In the genomic region with DNA sequence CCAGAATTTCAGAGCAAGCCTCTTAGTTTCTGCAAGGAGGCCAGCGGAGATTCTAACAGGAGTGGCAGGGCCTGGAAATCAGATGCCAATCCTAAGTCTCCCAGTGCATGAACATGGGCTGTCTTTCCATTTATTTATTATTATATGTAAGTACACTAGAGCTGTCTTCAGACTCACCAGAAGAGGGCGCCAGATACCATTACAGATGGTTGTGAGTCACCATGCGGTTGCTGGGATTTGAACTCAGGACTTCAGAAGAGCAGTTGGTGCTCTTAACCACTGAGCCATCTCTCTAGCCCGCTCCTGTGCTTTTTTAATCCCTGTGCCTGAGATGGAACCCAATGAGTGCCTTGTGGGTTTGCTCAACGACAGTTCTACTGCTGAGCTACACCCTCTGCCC, we compare ENCODE assay signal across 14 mouse cellular contexts. TPM values are rescaled to one million over a fixed set of nuclear protein-coding genes. Genes with fewer than 3 reads are reported as not detected.
DNase-seq lines count a peak whose midpoint lies in the region; ATAC-seq and TF ChIP-seq lines count a peak whose summit lies in the region.
"Had no signal": no experiment of that assay in that cellular context is flagged by ENCODE, and none has a peak within 500 bp of the region (broad histone marks: within the 10 kb centered on the region; RNA-seq: fewer than 3 reads in every experiment).

No protein-coding gene starts in this region.

- TF ChIP-seq EP300 in liver, postnatal 0 days (IDR thresholded peaks at IDR 0.05; ENCODE audit: low read depth): no peak

- H3K4me2 ChIP-seq in forebrain, embryonic 13.5 days: peak overlapping the region; percentile 20; the same call in 1 of the 2 replicates
- no peak overlapping the region for H3K4me2 ChIP-seq in forebrain, embryonic 14.5 days (ENCODE audit: low read length)
- no peak overlapping the region for H3K4me2 ChIP-seq in liver, postnatal 0 days (ENCODE audit: low read depth, low read length)
- H3K4me2 ChIP-seq in liver, embryonic 11.5 days: no peak overlapping the region
- H3K4me2 ChIP-seq in heart, embryonic 12.5 days: no peak overlapping the region
- H3K4me2 ChIP-seq: embryonic facial prominence, embryonic 13.5 days; liver, embryonic 15.5 days had no signal

- 78% methylated on average over 5 of the region's 5 CpGs for WGBS in forebrain, embryonic 13.5 days
- 79% methylated on average over 5 of the region's 5 CpGs for WGBS in forebrain, embryonic 14.5 days
- 71% methylated on average over 5 of the region's 5 CpGs for WGBS in liver, postnatal 0 days (ENCODE audit: insufficient replicate concordance)
- 75% methylated on average over 5 of the region's 5 CpGs for WGBS in liver, embryonic 11.5 days
- 69% methylated on average over 5 of the region's 5 CpGs for WGBS in heart, embryonic 12.5 days

- peak overlapping the region; percentile 66; the same call in 1 of the 2 replicates for H3K27ac ChIP-seq in forebrain, embryonic 13.5 days
- no peak overlapping the region for H3K27ac ChIP-seq in forebrain, embryonic 14.5 days (ENCODE audit: low read depth, low read length)
- no peak overlapping the region for H3K27ac ChIP-seq in liver, postnatal 0 days (ENCODE audit: low read depth)
- no peak overlapping the region for H3K27ac ChIP-seq in liver, embryonic 11.5 days (ENCODE audit: low read depth, low read length)
- H3K27ac ChIP-seq in heart, embryonic 12.5 days (ENCODE audit: poor library complexity, severe bottlenecking): no peak overlapping the region
- H3K27ac ChIP-seq: embryonic facial prominence, embryonic 13.5 days; liver, embryonic 15.5 days had no signal

- TF ChIP-seq CTCF in liver, postnatal 0 days (IDR thresholded peaks at IDR 0.05; ENCODE audit: low read depth): peak; percentile 55

- peaks cover 68% of the 10 kb centered on the region for H3K4me1 ChIP-seq in forebrain, embryonic 13.5 days
- peaks cover 44% of the 10 kb centered on the region for H3K4me1 ChIP-seq in forebrain, embryonic 14.5 days (ENCODE audit: control insufficient read depth, insufficient read depth, low read length)
- H3K4me1 ChIP-seq in liver, postnatal 0 days (ENCODE audit: insufficient read depth): peaks cover 9% of the 10 kb centered on the region
- H3K4me1 ChIP-seq in liver, embryonic 11.5 days (replicated peaks; ENCODE audit: control insufficient read depth, insufficient read depth, low read length): 0 out of 2 replicates have a peak, but pooled peaks cover 2% of the 10 kb centered on the region
- H3K4me1 ChIP-seq in heart, embryonic 12.5 days (replicated peaks): peaks cover 16% of the 10 kb centered on the region

- H3K27me3 ChIP-seq in forebrain, embryonic 13.5 days: peaks cover 17% of the 10 kb centered on the region
- 0 out of 2 replicates have a peak, but pooled peaks cover 2% of the 10 kb centered on the region for H3K27me3 ChIP-seq in forebrain, embryonic 14.5 days (replicated peaks; ENCODE audit: control insufficient read depth, insufficient read depth, low read length)
- H3K27me3 ChIP-seq in liver, postnatal 0 days (ENCODE audit: insufficient read depth, low read length): no peaks in the 10 kb centered on the region
- H3K27me3 ChIP-seq in liver, embryonic 11.5 days (replicated peaks; ENCODE audit: control insufficient read depth, insufficient read depth, low read length): no peaks in the 10 kb centered on the region
- H3K27me3 ChIP-seq in heart, embryonic 12.5 days (replicated peaks): no peaks in the 10 kb centered on the region; the same call in 1 of the 2 replicates
- H3K27me3 ChIP-seq: liver, embryonic 15.5 days had no signal

- no peak for DNase-seq in forebrain, embryonic 14.5 days (ENCODE audit: low spot score)
- no peak for DNase-seq in liver, postnatal 0 days
- no peak for DNase-seq in liver, embryonic 11.5 days (ENCODE audit: low spot score)
- DNase-seq in 416B (ENCODE audit: low read depth) (peak; percentile 61), R1 (ENCODE audit: low read depth, low spot score) (peak; percentile 59)
- DNase-seq in right cerebral cortex, adult 18-20 months: no peak
- DNase-seq: adrenal gland, postnatal 10 days; cerebellum, adult 18-20 months; kidney, adult 11 months had no signal

- no peak overlapping the region for H3K9ac ChIP-seq in forebrain, embryonic 13.5 days
- H3K9ac ChIP-seq in forebrain, embryonic 14.5 days (ENCODE audit: low read length): no peak overlapping the region
- H3K9ac ChIP-seq in liver, postnatal 0 days (replicated peaks): no peak overlapping the region
- no peak overlapping the region for H3K9ac ChIP-seq in liver, embryonic 11.5 days (ENCODE audit: low read depth, low read length)
- H3K9ac ChIP-seq in heart, embryonic 12.5 days: no peak overlapping the region
- H3K9ac ChIP-seq: embryonic facial prominence, embryonic 13.5 days; liver, embryonic 15.5 days had no signal

- no peak overlapping the region for H3K4me3 ChIP-seq in forebrain, embryonic 13.5 days
- H3K4me3 ChIP-seq in forebrain, embryonic 14.5 days (ENCODE audit: low read depth, low read length): no peak overlapping the region
- H3K4me3 ChIP-seq in liver, postnatal 0 days (ENCODE audit: low read depth, low read length): no peak overlapping the region
- no peak overlapping the region for H3K4me3 ChIP-seq in liver, embryonic 11.5 days (ENCODE audit: low read depth, low read length)
- H3K4me3 ChIP-seq in heart, embryonic 12.5 days: no peak overlapping the region
- H3K4me3 ChIP-seq: embryonic facial prominence, embryonic 13.5 days; liver, embryonic 15.5 days had no signal

- no peaks in the 10 kb centered on the region for H3K36me3 ChIP-seq in forebrain, embryonic 13.5 days (ENCODE audit: poor library complexity, severe bottlenecking)
- H3K36me3 ChIP-seq in forebrain, embryonic 14.5 days (ENCODE audit: control insufficient read depth, insufficient read depth, low read length): no peaks in the 10 kb centered on the region
- H3K36me3 ChIP-seq in liver, postnatal 0 days (replicated peaks; ENCODE audit: insufficient read depth, low read length): no peaks in the 10 kb centered on the region
- H3K36me3 ChIP-seq in liver, embryonic 11.5 days (ENCODE audit: control insufficient read depth, insufficient read depth, low read length): no peaks in the 10 kb centered on the region
- no peaks in the 10 kb centered on the region for H3K36me3 ChIP-seq in heart, embryonic 12.5 days
- H3K36me3 ChIP-seq: embryonic facial prominence, embryonic 13.5 days; liver, embryonic 15.5 days had no signal

- ATAC-seq in forebrain, embryonic 13.5 days: no peak
- no peak for ATAC-seq in forebrain, embryonic 14.5 days
- no peak for ATAC-seq in liver, postnatal 0 days
- no peak for ATAC-seq in liver, embryonic 11.5 days (replicated peaks; ENCODE audit: low FRiP score)
- ATAC-seq in heart, embryonic 12.5 days (ENCODE audit: insufficient number of reproducible peaks, low FRiP score): no peak

- no peaks in the 10 kb centered on the region for H3K9me3 ChIP-seq in forebrain, embryonic 13.5 days (replicated peaks)
- no peaks in the 10 kb centered on the region for H3K9me3 ChIP-seq in forebrain, embryonic 14.5 days (replicated peaks; ENCODE audit: control insufficient read depth, low read length)
- no peaks in the 10 kb centered on the region for H3K9me3 ChIP-seq in liver, postnatal 0 days (ENCODE audit: low read length)
- H3K9me3 ChIP-seq in liver, embryonic 11.5 days (ENCODE audit: control insufficient read depth, low read length): no peaks in the 10 kb centered on the region
- H3K9me3 ChIP-seq in heart, embryonic 12.5 days (replicated peaks): no peaks in the 10 kb centered on the region
- H3K9me3 ChIP-seq: embryonic facial prominence, embryonic 13.5 days; G1E; liver, embryonic 15.5 days had no signal

RNA-seq across cellular contexts. Expression of a gene that starts 36.2 kb away (rescaled TPM):
- polyA plus RNA-seq in forebrain, embryonic 13.5 days (2015; fragmentation: Nextera tagmentation; extraction: Ambion mirVana): 4.8 and 4.9 TPM in 2 replicates
- polyA plus RNA-seq in forebrain, embryonic 14.5 days (2014; fragmentation: Nextera tagmentation; extraction: Ambion mirVana): 4.5 and 5.0 TPM in 2 replicates
- polyA plus RNA-seq in liver, postnatal 0 days (2015; fragmentation: Nextera tagmentation; extraction: Ambion mirVana): 0.80 and 1.8 TPM in 2 replicates
- 2.2 and 2.3 TPM in 2 replicates for polyA plus RNA-seq in liver, embryonic 11.5 days (2014; fragmentation: Nextera tagmentation; extraction: Ambion mirVana)
- polyA plus RNA-seq in heart, embryonic 12.5 days (2016; fragmentation: Nextera tagmentation; extraction: Ambion mirVana): 0.63 and 1.1 TPM in 2 replicates

RNA-seq across cellular contexts. Expression of a gene that starts 54.2 kb away (rescaled TPM):
- 0.39 and 0.47 TPM in 2 replicates for polyA plus RNA-seq in forebrain, embryonic 13.5 days (2015; fragmentation: Nextera tagmentation; extraction: Ambion mirVana)
- 0.55 and 0.79 TPM in 2 replicates for polyA plus RNA-seq in forebrain, embryonic 14.5 days (2014; fragmentation: Nextera tagmentation; extraction: Ambion mirVana)
- polyA plus RNA-seq in liver, postnatal 0 days (2015; fragmentation: Nextera tagmentation; extraction: Ambion mirVana): 0.32 and 0.38 TPM in 2 replicates
- polyA plus RNA-seq in liver, embryonic 11.5 days (2014; fragmentation: Nextera tagmentation; extraction: Ambion mirVana): 0.56 and 0.78 TPM in 2 replicates
- 0.95 and 0.96 TPM in 2 replicates for polyA plus RNA-seq in heart, embryonic 12.5 days (2016; fragmentation: Nextera tagmentation; extraction: Ambion mirVana)

Comparison
In these comparisons a context has a peak if more than half of its experiments do, and no peak if none do; other contexts are left out.
1. DNase-seq: peak in 416B (single experiment) and R1 (single experiment); none in forebrain, embryonic 14.5 days (single experiment), liver, postnatal 0 days (single experiment), liver, embryonic 11.5 days (single experiment) and right cerebral cortex, adult 18-20 months (single experiment).